Mouse (Mus musculus) neural tube, embryonic 15.5 days (tissue): Measurements from ENCODE around the gene Mptx2. TPM values are rescaled to one million over a fixed set of nuclear protein-coding genes. Genes with fewer than 3 reads are reported as not detected.
"Not testable (repeated sequence)": the region's sequence is repeated elsewhere in the genome, so short reads cannot be mapped to it uniquely, and the experiment has no call there.

Experiments
- ATAC-seq: fragments of 200-750 bp; cut with Nextera tagmentation; 2 replicates; pipeline ENCODE4 v1.8.0; 2017; ENCODE audit warnings: mild to moderate bottlenecking, moderate TSS enrichment, moderate library complexity; ENCODE audit not compliant: low FRiP score
- H3K27ac ChIP-seq: fragments of 300-500 bp; sonication (generic); replicated peaks from 2 replicates; pipeline ENCODE4 v1.5.1; 2015; ENCODE audit warnings: mild to moderate bottlenecking, inconsistent platforms
- H3K27me3 ChIP-seq: fragments of 300-500 bp; sonication (generic); replicated peaks from 2 replicates; pipeline ENCODE4 v1.6.1; 2015; ENCODE audit warnings: inconsistent platforms
- H3K36me3 ChIP-seq: fragments of 300-500 bp; sonication (generic); 2 replicates; pipeline ENCODE4 v1.6.1; 2015; ENCODE audit warnings: inconsistent platforms
- H3K4me1 ChIP-seq: fragments of 300-500 bp; sonication (generic); 2 replicates; pipeline ENCODE4 v1.6.1; 2015; ENCODE audit warnings: inconsistent platforms
- H3K4me2 ChIP-seq: fragments of 300-500 bp; sonication (generic); 2 replicates; pipeline ENCODE4 v1.6.1; 2015; ENCODE audit warnings: inconsistent platforms, mild to moderate bottlenecking, moderate library complexity
- H3K4me3 ChIP-seq: fragments of 300-500 bp; sonication (generic); replicated peaks from 2 replicates; pipeline ENCODE4 v1.5.1; 2015; ENCODE audit warnings: mild to moderate bottlenecking, inconsistent platforms
- H3K9ac ChIP-seq: fragments of 300-500 bp; sonication (generic); replicated peaks from 2 replicates; pipeline ENCODE4 v1.6.1; 2015; ENCODE audit warnings: mild to moderate bottlenecking, inconsistent platforms
- H3K9me3 ChIP-seq: fragments of 300-500 bp; sonication (generic); replicated peaks from 2 replicates; pipeline ENCODE4 v1.6.1; 2016; ENCODE audit warnings: inconsistent platforms
- WGBS: fragments of 180-500 bp; shearing (Covaris S2); methylation state at CpG from one replicate; pipeline ENCODE4 v1.1.7; 2015; ENCODE audit warnings: mixed read lengths; 5-methylcytosine and 5-hydroxymethylcytosine counted together
- polyA plus RNA-seq: library from polyadenylated mRNA; unstranded; fragments of >200 nt; fragmentation: Nextera tagmentation; extraction: Ambion mirVana; gene quantifications from 2 replicates; pipeline ENCODE4 v1.2.1, GENCODE M21; 2015

Mptx2 gene
- polyA plus RNA-seq = not detected in 2 replicates

DNA sequence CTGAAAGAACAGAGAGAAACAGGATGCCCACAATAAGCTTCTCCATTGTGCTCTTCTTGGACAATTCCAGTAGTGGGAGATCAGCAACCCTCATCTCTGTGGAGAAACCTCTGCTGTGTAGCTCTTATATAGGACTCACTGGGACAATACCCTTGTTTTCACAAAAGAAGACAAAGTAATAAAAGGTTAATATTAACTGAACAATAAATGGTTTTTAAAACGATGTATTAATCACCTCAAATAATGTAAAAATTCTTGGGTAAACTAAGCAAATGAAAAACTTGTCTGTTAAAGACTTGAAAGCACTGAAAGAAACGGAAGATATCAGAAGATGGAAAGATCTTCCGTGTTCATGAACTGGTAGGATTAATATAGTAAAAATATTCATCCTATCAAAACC, at the start of gene Mptx2:
Mptx2 (minus strand) TSS at position 101 of the 400 bp plus-strand sequence.
- H3K4me3 ChIP-seq = no peak within 1 kb of the TSS
- no peaks in the 10 kb centered on the region for H3K9me3 ChIP-seq
- H3K27me3 ChIP-seq = no peaks in the 10 kb centered on the region
- no peaks in the 10 kb centered on the region for H3K36me3 ChIP-seq
- H3K4me2 ChIP-seq = no peak within 1 kb of the TSS
- no peak within 1 kb of the TSS for H3K27ac ChIP-seq
- no peak within 1 kb of the TSS for H3K9ac ChIP-seq
- 74% methylated on average over 3 of the region's 3 CpGs for WGBS
- H3K4me1 ChIP-seq = no peaks in the 10 kb centered on the region
- no peak for ATAC-seq

DNA sequence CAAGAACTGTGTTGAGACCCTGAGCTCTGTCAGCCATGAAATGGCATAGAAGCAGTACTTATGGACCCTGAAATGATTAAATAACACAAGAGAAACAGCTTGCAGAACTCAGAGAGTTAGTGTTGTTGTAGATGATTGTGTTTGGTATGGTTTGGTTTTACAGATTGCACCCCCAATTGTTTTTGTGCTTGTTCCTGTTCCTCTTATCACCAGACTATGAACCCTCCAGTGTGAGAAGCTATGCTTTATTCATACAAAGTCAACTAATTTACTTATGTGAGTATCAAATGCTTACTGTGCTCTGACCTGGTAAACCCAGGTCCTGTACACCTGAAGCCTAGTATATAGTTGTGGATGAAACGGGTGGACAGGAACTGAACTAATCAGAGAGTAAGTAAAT, 49.0 kb upstream of the Mptx2 start:
- no peak for ATAC-seq
- Histone ChIP-seq H3K36me3 (no peaks in the 10 kb centered on the region), H3K9ac (no peak overlapping the region), H3K27ac (no peak overlapping the region), H3K4me2 (no peak overlapping the region), H3K4me1 (peaks cover 14% of the 10 kb centered on the region; the same call in 1 of the 2 replicates), H3K9me3 (no peaks in the 10 kb centered on the region), H3K4me3 (no peak overlapping the region), H3K27me3 (no peaks in the 10 kb centered on the region)
- 66% methylated on average over 1 of the region's 1 CpGs for WGBS

DNA sequence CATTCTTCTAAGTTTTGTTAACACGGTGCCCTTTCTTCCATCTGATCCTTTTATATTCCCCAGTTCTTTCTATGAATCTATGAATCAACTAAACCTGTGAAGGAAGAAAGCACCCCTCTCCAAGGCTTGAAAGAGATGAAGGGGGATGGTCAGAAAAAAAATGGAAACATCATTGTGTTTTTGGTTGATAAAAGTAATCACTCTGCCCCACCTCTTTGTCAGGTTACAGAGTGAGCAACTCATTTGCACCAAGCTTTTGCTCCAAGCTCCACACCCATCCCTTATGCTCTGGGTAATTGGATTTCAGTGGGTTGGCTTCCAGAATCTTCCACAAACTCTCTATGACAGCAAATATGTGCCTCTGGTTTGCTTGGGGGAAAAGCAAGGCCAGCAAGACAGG, 47.8 kb upstream of the Mptx2 start:
- Histone ChIP-seq H3K27me3 (no peaks in the 10 kb centered on the region), H3K4me3 (no peak overlapping the region), H3K27ac (no peak overlapping the region), H3K4me1 (peaks cover 14% of the 10 kb centered on the region; the same call in 1 of the 2 replicates), H3K9me3 (no peaks in the 10 kb centered on the region), H3K36me3 (no peaks in the 10 kb centered on the region), H3K4me2 (no peak overlapping the region), H3K9ac (no peak overlapping the region)
- no peak for ATAC-seq
- WGBS = 94% methylated on average over 1 of the region's 1 CpGs

DNA sequence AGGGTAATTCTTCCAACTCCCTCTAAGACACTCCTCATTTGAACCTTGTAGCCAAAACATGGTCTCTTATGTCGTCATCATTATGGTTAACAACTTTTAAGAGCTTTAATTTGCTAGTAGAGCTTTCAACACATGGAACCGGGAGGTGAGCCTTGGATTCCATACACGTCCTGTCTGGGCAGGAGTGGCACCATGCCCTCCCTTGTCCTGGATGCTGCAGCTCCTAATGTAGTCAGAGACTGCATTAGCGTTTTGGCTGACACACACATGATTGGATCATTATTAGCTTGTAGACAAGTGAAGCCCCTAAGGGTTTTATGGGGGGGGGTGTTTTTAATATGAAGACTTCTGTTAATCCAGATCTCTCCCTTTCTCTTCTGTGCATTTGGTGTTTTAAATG, 47.4 kb upstream of the Mptx2 start:
- Histone ChIP-seq H3K27ac (no peak overlapping the region), H3K36me3 (no peaks in the 10 kb centered on the region), H3K4me1 (peaks cover 14% of the 10 kb centered on the region; the same call in 1 of the 2 replicates), H3K4me2 (no peak overlapping the region), H3K9me3 (no peaks in the 10 kb centered on the region), H3K4me3 (no peak overlapping the region), H3K9ac (no peak overlapping the region), H3K27me3 (no peaks in the 10 kb centered on the region)
- WGBS = 66% methylated on average over 4 of the region's 4 CpGs
- no peak for ATAC-seq

DNA sequence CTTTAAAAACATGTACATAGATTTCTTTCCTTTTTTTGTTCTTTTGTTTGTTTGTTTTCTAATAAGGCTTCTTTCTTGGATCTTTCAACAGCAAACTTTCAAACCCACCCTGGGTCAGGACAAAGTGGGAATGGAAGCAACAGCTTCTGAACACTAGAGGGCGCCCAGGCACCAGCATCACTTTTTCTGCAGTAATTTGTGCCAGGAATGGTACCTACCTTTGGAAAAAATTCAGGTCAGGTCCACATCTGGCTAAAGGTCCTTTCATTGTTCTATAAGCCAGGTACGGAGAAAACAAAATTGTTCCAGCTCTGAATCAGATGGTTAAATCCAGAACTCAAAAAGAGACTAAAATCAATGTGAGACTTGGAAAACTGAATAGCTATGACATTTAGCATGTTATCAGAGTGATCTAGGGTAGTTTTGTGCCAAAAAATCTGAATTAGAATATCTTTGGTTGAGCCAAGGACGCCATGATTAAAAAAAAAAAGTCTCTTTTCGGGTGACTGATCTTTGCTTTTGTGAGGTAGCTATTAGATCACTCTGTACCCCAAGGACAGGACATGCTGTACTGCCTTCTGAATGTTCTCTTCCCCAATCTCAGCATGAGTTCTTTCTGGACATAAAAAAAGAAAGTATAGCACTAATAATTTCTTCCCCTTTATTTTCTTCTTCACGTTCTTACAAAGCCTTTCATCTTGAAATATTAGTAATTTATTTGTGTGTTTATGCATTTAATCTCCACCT, 46.4 kb upstream of the Mptx2 start:
- H3K4me2 ChIP-seq = no peak overlapping the region

DNA sequence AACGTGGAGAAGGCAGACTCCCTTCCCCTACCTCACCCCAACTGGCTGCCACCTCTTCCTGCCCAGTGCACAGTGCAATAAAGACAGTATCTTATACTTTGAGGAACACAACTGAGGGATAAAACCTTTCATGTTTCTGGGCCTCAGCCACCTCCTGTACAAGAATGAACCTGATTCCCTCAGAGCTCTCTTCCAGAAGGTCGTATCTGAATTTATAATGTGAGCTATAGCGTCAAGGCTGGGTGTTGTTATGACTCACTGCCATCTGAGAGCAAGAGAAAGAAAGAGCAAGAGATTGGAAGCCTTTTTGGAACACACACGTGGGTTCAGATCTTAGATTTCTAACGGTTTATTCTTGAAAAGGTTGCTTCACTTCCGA, 44.7 kb upstream of the Mptx2 start:
- no peak overlapping the region for H3K4me3 ChIP-seq
- H3K4me2 ChIP-seq = no peak overlapping the region
- no peak overlapping the region for H3K9ac ChIP-seq
- no peaks in the 10 kb centered on the region for H3K27me3 ChIP-seq
- no peak overlapping the region for H3K27ac ChIP-seq
- no peaks in the 10 kb centered on the region for H3K9me3 ChIP-seq
- 71% methylated on average over 6 of the region's 6 CpGs for WGBS
- peak; percentile 30; the same call in 1 of the 2 replicates for ATAC-seq
- no peaks in the 10 kb centered on the region for H3K36me3 ChIP-seq
- H3K4me1 ChIP-seq = no peaks in the 10 kb centered on the region

More for the DNA sequence above, 46.4 kb upstream of the Mptx2 start:
- no peak for ATAC-seq
- Histone ChIP-seq H3K9me3 (no peaks in the 10 kb centered on the region), H3K4me3 (no peak overlapping the region), H3K27me3 (no peaks in the 10 kb centered on the region), H3K36me3 (no peaks in the 10 kb centered on the region), H3K9ac (no peak overlapping the region), H3K4me1 (peaks cover 7% of the 10 kb centered on the region; the same call in 1 of the 2 replicates), H3K27ac (no peak overlapping the region)
- 33% methylated on average over 5 of the region's 5 CpGs for WGBS

DNA sequence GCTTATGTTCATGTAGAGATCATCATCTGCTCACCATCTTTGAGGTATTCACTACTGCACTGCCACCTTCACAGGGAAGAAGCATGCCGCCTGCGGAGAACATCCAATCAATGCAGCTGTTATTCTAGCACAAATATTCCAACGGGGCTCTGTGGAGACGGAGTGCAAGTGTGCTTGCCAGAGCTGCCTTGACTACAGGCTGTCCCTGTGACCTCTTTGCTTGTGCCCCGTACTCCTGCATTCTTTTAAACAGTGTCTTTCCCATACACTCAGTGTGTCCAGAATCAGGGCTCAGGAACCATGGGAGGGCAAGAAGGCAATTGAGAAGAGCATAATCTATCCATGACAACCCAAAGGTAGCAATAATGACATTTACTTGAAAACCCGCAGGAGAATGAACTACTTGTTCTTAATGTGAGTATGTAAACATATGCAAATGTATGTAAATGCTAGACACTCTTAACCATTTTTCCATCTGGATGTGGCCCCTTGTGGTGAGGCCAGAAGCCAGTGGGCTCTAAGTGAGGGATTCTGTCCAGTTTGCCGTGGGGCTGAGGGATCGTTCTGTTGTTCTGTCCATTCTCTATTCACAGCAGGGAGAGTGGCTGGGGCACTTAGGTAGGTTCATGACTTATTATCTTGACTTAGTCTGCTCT, 44.1 kb upstream of the Mptx2 start:
- H3K27ac ChIP-seq = no peak overlapping the region
- ATAC-seq = peak; percentile 65
- no peak overlapping the region for H3K9ac ChIP-seq
- 39% methylated on average over 8 of the region's 8 CpGs for WGBS
- H3K4me2 ChIP-seq = no peak overlapping the region
- H3K4me3 ChIP-seq = no peak overlapping the region
- no peaks in the 10 kb centered on the region for H3K27me3 ChIP-seq
- no peaks in the 10 kb centered on the region for H3K4me1 ChIP-seq
- no peaks in the 10 kb centered on the region for H3K9me3 ChIP-seq
- H3K36me3 ChIP-seq = no peaks in the 10 kb centered on the region

DNA sequence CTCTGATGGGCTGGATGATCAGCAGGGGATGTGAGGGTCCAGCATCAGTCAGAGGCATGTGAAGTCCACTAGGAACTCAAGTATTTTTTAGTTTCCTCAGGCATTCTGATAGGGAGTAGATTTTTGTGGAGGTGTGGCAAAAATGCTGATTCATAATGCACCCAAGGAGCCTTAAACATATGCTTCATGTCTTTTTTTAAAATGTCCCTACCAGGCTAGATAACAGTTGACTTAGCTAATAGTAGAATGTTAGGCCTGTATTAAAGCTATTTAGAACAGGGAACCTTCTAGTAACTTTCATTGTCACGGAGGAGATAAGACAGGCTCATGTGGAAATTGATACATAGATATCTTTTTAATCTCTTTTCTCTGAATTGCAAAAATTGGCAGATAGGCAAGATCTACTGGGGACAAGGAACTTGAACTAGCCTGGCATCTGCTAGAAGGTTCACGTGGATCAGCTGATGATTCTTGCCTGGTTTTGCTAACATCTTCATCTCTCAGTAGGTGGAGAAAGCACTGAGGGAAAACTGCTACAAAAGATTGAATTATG, 40.4 kb upstream of the Mptx2 start:
- ATAC-seq = no peak
- H3K4me3 ChIP-seq = no peak overlapping the region
- H3K4me1 ChIP-seq = no peaks in the 10 kb centered on the region
- no peaks in the 10 kb centered on the region for H3K36me3 ChIP-seq
- H3K9ac ChIP-seq = no peak overlapping the region
- no peak overlapping the region for H3K27ac ChIP-seq
- 88% methylated on average over 2 of the region's 2 CpGs for WGBS
- H3K9me3 ChIP-seq = no peaks in the 10 kb centered on the region
- H3K27me3 ChIP-seq = no peaks in the 10 kb centered on the region
- H3K4me2 ChIP-seq = no peak overlapping the region

DNA sequence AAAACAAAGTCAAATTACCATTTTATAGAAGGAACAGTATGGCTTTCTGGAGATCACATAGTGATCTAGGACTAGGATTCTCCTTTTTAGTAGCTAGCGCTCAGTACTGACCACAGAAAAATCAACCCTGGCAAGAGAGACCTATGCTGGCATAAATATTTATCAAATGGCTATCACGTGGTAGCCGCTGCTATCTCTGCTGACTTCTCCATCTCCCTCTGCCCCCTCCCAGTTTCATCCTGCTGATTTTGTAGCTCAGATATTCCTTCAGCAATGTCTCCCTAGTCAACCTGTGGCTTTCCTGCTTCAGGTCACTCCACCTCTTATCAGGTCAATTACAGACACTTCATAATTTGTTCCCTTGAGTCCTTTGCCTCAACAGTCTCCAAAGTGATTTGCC, 38.1 kb upstream of the Mptx2 start:
- Histone ChIP-seq H3K9ac (no peak overlapping the region), H3K4me3 (no peak overlapping the region), H3K36me3 (no peaks in the 10 kb centered on the region), H3K4me1 (no peaks in the 10 kb centered on the region), H3K4me2 (no peak overlapping the region), H3K9me3 (no peaks in the 10 kb centered on the region), H3K27ac (no peak overlapping the region), H3K27me3 (no peaks in the 10 kb centered on the region)
- ATAC-seq = no peak
- WGBS = 91% methylated on average over 3 of the region's 3 CpGs

DNA sequence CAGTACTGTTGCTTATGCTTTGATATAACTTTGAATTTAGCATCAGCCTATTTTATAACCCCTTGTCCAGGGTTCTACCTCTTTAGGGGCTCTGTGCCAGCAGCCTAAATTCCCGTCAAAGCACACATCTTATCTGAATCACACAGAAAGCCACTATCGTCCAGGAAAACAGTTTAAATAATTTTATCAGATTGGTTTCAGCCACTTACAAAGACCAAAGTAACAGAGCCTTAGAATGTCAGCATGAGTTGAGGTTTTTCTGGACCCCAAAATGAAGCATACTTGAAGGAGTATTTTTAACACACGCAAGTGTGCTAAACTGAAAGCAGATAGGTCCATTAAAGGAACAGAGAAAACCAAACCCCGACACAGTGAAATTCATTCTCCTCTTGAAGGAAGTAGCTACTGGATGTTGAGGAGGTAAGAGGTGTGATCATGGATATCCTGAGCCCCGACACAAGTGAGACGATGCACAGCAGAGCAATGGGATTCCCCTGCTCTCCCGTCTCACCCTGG, 36.0 kb upstream of the Mptx2 start:
- WGBS = 90% methylated on average over 7 of the region's 7 CpGs
- H3K9me3 ChIP-seq, H3K36me3 ChIP-seq, H3K27ac ChIP-seq, H3K4me1 ChIP-seq, H3K27me3 ChIP-seq, H3K9ac ChIP-seq, H3K4me3 ChIP-seq, H3K4me2 ChIP-seq, ATAC-seq: not testable (repeated sequence)

DNA sequence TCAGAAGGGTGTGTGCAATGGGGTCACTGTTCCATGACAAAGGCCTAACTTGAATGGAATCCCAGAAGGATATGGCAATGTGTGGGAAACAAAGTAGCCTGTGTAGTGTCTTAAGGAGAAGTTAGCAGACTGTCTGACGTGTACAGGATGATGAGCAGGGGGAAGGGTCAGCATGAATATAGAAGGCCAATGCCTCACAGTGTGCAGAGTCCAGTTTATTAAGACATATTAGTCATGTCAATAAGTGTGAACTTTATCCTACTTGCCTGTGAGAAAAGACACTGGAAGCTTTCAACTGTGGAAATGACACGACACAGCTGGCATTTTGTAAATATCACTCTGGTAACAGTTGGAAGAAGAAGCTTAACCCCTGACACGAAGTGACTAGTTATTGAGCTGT, 25.2 kb upstream of the Mptx2 start:
- H3K27me3 ChIP-seq, H3K36me3 ChIP-seq, H3K27ac ChIP-seq, H3K9ac ChIP-seq, H3K4me1 ChIP-seq, ATAC-seq, H3K4me3 ChIP-seq, H3K4me2 ChIP-seq, H3K9me3 ChIP-seq: not testable (repeated sequence)
- 60% methylated on average over 3 of the region's 3 CpGs for WGBS

DNA sequence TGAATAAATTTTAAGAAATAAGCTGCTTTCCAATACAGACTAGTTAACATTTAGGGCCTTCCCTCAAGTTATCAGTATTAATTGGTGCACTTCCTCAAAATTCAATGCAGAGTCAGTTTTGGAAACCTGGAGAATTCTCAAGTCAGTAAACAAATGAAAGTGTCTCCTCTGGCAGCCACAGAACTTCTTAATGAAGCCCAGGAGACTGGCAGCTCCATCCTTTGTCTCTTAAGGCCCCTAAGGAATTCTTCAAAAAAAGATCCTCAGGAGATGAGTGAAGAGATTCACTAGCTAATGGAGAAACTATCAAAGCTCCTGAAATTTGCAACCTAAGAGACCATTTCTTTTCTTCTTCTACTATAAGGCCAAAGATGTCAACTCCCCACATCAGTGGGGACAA, 11.9 kb downstream of the Mptx2 start, which contains the start of gene Olfr418:
Olfr418 (plus strand) TSS at position 301 of the 400 bp plus-strand sequence.
- Histone ChIP-seq H3K4me1 (no peaks in the 10 kb centered on the region), H3K4me3 (no peak within 1 kb of the TSS), H3K27ac (no peak within 1 kb of the TSS), H3K9ac (no peak within 1 kb of the TSS), H3K9me3 (no peaks in the 10 kb centered on the region), H3K4me2 (no peak within 1 kb of the TSS), H3K36me3 (no peaks in the 10 kb centered on the region), H3K27me3 (no peaks in the 10 kb centered on the region)
- no peak for ATAC-seq
